Mouse (Mus musculus): Measurements from ENCODE around the gene Trak1. TPM values are rescaled to one million over a fixed set of nuclear protein-coding genes. Genes with fewer than 3 reads are reported as not detected.

Trak1 gene
- polyA plus RNA-seq, 1 experiment from 2014 or later = 37.3 TPM

DNA sequence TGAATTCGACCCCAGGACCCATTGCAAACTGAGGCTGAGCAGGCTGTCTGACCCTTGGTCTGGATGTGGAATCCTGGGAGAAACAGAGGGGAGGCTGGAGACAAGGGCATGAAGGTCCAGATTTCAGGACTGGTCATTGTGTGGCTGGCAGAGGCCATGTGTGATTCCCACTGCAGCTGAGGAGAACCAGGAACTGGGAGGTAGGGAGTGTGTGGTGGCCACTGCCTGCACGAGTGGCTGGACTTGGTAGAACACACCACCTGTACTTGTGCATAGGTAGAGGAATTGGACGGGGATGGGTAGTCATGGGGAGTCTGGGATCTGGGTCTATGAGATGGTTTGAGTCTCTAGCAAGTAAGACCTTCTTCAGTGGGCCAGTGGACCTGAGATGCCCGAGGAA is 76.2 kb downstream of the Trak1 start:
- ATAC-seq (ENCODE audit: insufficient number of reproducible peaks, low FRiP score) = no peak
- Histone ChIP-seq H3K9me3 (replicated peaks) (no peaks in the 10 kb centered on the region), H3K27me3 (replicated peaks) (no peaks in the 10 kb centered on the region), H3K36me3 (peaks cover 7% of the 10 kb centered on the region; the same call in 1 of the 2 replicates), H3K4me3 (no peak overlapping the region), H3K4me1 (replicated peaks) (peaks cover 44% of the 10 kb centered on the region), H3K4me2 (no peak overlapping the region), H3K9ac (no peak overlapping the region), H3K27ac (ENCODE audit: poor library complexity, severe bottlenecking) (no peak overlapping the region)
- WGBS = 67% methylated on average over 4 of the region's 4 CpGs

DNA sequence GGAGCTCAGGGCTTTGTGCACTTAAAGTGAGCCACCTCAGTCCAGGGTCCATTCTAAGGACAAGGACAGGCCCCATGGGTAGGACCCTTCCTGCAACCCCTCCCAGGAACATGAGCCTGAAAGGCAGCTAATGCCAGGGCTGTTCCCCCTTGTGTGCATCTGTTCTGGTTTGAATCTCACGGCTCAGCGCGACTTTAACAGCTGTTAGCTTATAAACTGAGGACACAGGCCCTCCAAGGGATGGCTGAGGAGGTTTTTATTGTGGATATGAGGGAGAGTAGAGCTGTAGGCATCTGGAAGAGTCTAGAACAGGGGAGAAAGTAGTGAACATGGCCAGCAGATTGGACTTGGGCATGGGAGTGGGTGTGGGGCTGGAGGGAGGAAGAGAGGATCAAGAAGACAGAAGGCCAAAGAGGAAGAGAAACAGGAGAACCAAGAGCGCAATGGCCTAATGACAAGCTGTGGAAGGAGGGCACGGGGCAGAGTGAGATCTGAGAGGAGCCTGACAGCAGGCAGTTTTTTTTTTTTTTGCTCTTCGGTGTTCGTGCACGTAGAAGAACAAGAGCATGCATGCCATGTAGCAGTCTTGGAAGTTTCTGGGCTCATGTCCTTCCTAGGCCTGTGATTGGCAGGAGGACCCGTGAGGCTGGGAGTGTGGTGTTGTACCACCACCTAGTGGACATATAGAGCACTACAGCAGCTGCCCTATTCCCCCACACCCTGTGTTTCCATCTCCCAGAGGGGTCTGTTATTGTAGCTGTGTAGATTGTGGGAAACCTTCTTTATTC is 77.0 kb downstream of the Trak1 start:
- Histone ChIP-seq H3K4me1 (replicated peaks) (peaks cover 44% of the 10 kb centered on the region), H3K36me3 (peaks cover 7% of the 10 kb centered on the region; the same call in 1 of the 2 replicates), H3K4me3 (no peak overlapping the region), H3K27me3 (replicated peaks) (no peaks in the 10 kb centered on the region), H3K9ac (peak overlapping the region; percentile 3; the same call in 1 of the 2 replicates), H3K27ac (ENCODE audit: poor library complexity, severe bottlenecking) (no peak overlapping the region), H3K9me3 (replicated peaks) (no peaks in the 10 kb centered on the region), H3K4me2 (no peak overlapping the region)
- no peak for ATAC-seq (ENCODE audit: insufficient number of reproducible peaks, low FRiP score)
- 33% methylated on average over 9 of the region's 9 CpGs for WGBS

DNA sequence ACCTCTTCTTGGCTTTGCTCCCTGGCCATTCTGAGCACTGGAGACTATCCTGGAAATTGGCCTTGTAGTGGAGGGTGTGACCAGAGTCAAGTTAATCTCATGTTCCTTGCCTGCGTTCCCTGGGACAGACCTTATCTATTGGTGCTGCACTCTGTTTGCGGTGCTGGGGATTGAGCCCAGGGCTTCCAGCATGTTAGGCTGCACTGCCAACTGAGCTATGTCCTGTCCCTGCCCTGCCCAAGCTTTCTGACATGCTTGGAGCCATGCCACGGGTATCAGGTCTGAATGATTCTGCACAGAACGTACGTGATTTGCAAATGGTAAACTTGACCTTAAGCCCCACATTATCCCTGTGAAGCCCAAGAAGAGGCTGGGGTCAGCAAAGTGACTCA is 77.6 kb downstream of the Trak1 start:
- Histone ChIP-seq H3K4me2 (no peak overlapping the region), H3K4me3 (no peak overlapping the region), H3K4me1 (replicated peaks) (peaks cover 38% of the 10 kb centered on the region), H3K9me3 (replicated peaks) (no peaks in the 10 kb centered on the region), H3K9ac (no peak overlapping the region), H3K27ac (ENCODE audit: poor library complexity, severe bottlenecking) (no peak overlapping the region), H3K36me3 (peaks cover 7% of the 10 kb centered on the region; the same call in 1 of the 2 replicates), H3K27me3 (replicated peaks) (no peaks in the 10 kb centered on the region)
- ATAC-seq (ENCODE audit: insufficient number of reproducible peaks, low FRiP score) = no peak
- 84% methylated on average over 5 of the region's 5 CpGs for WGBS

DNA sequence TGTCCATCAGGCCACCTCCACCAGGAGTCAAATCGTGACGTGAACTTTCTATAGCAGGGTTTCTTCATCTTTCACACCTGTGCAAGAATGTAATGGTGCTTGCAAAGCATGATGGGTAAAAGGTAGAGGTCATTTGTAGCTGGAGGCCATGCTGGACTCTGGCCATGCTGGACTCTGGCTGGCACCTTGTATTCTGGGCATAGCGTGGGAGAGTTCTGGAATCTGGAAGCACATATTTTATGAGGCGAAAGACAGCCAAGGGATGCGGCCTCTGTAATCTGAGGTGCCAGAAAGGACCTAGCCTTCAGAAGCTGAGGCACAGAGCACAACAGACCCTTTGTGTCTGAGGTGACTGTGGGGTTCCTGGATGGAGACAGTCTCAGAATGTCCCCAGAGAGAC is 78.8 kb downstream of the Trak1 start:
- 82% methylated on average over 5 of the region's 5 CpGs for WGBS
- H3K9ac ChIP-seq = no peak overlapping the region
- peaks cover 31% of the 10 kb centered on the region for H3K4me1 ChIP-seq (replicated peaks)
- no peaks in the 10 kb centered on the region for H3K27me3 ChIP-seq (replicated peaks)
- no peak overlapping the region for H3K27ac ChIP-seq (ENCODE audit: poor library complexity, severe bottlenecking)
- peaks cover 7% of the 10 kb centered on the region; the same call in 1 of the 2 replicates for H3K36me3 ChIP-seq
- H3K9me3 ChIP-seq (replicated peaks) = no peaks in the 10 kb centered on the region
- H3K4me2 ChIP-seq = no peak overlapping the region
- H3K4me3 ChIP-seq = no peak overlapping the region
- no peak for ATAC-seq (ENCODE audit: insufficient number of reproducible peaks, low FRiP score)

DNA sequence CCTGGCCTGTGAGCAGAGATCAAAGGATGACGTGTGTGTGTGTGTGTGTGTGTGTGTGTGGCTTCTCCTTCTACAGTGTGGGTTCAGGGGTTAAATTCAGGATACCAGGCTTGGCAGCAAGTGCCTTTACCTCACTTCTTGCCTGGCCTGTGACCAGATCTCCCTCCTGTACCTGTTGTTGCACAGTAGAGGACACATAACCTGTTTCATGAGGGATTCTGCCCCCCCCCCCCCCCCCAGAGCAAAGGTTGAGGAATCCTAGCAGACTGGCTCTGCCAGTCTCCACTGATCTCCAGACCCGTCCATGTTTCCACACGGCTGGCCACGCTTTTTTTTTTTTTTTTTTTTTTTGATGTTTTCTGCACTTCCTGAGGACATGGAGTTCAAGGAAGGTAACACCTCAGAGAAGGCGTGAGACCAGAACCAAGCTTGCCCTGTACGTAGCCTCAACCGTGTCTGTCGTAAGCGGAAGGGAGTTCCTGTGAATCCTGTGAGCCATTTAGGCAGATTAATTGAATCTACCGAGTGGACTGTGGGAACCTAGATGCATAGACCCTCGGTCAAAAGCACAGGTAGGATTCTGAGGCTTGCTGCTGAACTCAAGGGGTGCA is 83.1 kb downstream of the Trak1 start:
- Histone ChIP-seq H3K4me2 (no peak overlapping the region), H3K9ac (no peak overlapping the region), H3K27me3 (replicated peaks) (no peaks in the 10 kb centered on the region), H3K4me3 (no peak overlapping the region), H3K9me3 (replicated peaks) (no peaks in the 10 kb centered on the region), H3K36me3 (peaks cover 7% of the 10 kb centered on the region; the same call in 1 of the 2 replicates), H3K4me1 (replicated peaks) (peaks cover 44% of the 10 kb centered on the region), H3K27ac (ENCODE audit: poor library complexity, severe bottlenecking) (no peak overlapping the region)
- ATAC-seq (ENCODE audit: insufficient number of reproducible peaks, low FRiP score) = no peak
- 83% methylated on average over 8 of the region's 11 CpGs for WGBS

DNA sequence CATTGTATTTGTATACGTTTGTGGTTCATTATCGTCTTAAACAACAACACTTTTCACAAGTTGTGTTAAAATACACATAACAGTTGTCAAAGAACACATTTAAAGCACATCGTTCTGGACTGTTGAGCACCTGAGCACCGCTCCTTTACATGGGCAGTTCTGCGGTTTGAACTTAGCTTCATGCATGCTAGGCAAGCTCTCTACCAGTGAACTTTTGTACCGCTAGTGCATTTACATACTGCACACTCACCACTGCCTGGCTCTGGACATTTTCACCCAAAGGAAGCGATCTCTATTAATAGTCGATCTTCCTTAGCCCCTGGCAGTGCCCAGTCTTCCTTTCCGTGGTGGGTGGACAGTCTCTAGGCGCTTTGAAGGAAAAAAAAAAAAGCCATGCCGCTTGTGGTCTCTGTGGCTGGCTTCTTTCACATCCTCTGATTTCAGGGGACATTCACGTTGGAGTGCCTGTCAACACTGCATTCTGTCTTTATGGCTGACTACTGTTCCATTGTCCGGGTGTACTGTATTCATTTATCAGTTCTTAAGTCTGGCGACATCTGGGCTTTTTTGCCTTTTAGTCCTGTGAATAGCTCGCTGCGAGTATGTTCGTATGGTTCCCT is 84.5 kb downstream of the Trak1 start:
- peaks cover 48% of the 10 kb centered on the region for H3K4me1 ChIP-seq (replicated peaks)
- peak overlapping the region; percentile 49 for H3K27ac ChIP-seq (ENCODE audit: poor library complexity, severe bottlenecking)
- H3K4me2 ChIP-seq = peak overlapping the region; percentile 40
- no peak for ATAC-seq (ENCODE audit: insufficient number of reproducible peaks, low FRiP score)
- H3K36me3 ChIP-seq = peaks cover 5% of the 10 kb centered on the region; the same call in 1 of the 2 replicates
- H3K9ac ChIP-seq = 0 out of 2 replicates have a peak overlapping the region, but pooled peaks have one; percentile 25
- H3K27me3 ChIP-seq (replicated peaks) = no peaks in the 10 kb centered on the region
- WGBS = 45% methylated on average over 17 of the region's 17 CpGs
- no peaks in the 10 kb centered on the region for H3K9me3 ChIP-seq (replicated peaks)
- H3K4me3 ChIP-seq = no peak overlapping the region

DNA sequence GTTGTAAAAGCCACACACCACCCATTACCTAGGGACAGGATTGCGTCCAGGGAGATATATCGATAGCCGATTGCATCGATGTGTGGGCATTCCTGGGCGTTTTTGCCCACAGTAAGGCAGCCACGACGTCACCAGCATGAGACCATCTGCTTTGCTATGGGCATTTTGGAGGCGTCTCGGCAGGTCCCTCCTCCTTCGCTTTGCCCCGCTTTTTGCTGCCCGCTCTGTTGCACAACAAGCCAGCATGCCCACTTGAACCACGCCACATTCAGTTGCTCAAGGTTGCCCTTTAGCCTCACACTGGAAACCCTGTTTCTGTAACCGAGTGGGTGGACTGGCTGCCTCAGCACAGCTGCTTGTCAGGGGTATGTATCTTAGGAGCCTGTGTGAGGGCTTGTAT is 85.3 kb downstream of the Trak1 start:
- Histone ChIP-seq H3K9me3 (replicated peaks) (no peaks in the 10 kb centered on the region), H3K9ac (no peak overlapping the region), H3K4me2 (peak overlapping the region; percentile 40), H3K27me3 (replicated peaks) (no peaks in the 10 kb centered on the region), H3K27ac (ENCODE audit: poor library complexity, severe bottlenecking) (peak overlapping the region; percentile 49), H3K36me3 (peaks cover 5% of the 10 kb centered on the region; the same call in 1 of the 2 replicates), H3K4me3 (no peak overlapping the region), H3K4me1 (replicated peaks) (peaks cover 49% of the 10 kb centered on the region)
- no peak for ATAC-seq (ENCODE audit: insufficient number of reproducible peaks, low FRiP score)
- WGBS = 88% methylated on average over 14 of the region's 14 CpGs

DNA sequence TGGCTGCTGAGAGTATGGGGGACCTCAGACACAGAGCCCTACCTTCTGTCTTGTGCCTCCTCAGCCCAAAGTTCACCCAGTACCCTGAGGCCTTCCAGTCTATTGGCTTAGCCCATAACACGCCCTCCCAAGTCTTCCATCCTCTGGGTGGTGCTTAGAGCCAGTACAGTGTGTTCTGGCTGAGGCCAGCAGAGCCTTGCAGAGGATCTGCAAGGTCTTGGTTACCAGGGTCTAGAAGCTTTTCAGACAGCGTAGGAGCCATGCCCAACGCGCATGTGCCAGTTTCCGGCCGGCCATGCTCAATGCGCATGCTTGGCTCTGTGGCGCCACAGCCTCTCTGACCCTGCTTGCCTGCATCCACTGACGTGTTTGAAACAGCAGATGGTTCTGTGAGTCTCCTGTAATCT is 85.9 kb downstream of the Trak1 start:
- ATAC-seq (ENCODE audit: insufficient number of reproducible peaks, low FRiP score) = no peak

DNA sequence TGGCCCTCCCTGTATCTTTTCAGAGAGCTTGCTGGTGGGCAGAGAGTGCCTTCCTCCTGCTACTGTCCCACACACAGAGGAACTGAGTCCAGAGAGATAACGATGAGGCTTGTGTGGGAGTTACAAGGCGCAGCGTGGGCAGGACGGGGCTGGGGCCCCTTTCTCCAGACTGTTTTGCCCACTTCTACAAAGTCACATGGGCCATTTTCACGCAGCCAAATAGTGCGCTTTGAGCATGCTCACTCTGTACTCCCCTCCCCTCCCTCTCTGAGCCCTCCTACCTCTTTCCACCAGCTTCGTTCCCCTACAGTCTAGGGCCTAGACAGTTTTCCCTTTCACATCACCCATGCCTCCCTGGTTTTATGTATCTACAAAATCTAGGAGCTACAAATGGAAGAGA is 87.3 kb downstream of the Trak1 start:
- H3K4me2 ChIP-seq = no peak overlapping the region
- peaks cover 62% of the 10 kb centered on the region for H3K4me1 ChIP-seq (replicated peaks)
- no peak overlapping the region for H3K9ac ChIP-seq
- H3K4me3 ChIP-seq = no peak overlapping the region
- H3K27me3 ChIP-seq (replicated peaks) = no peaks in the 10 kb centered on the region
- WGBS = 70% methylated on average over 7 of the region's 7 CpGs
- peaks cover 3% of the 10 kb centered on the region; the same call in 1 of the 2 replicates for H3K36me3 ChIP-seq
- no peak overlapping the region for H3K27ac ChIP-seq (ENCODE audit: poor library complexity, severe bottlenecking)
- no peak for ATAC-seq (ENCODE audit: insufficient number of reproducible peaks, low FRiP score)
- H3K9me3 ChIP-seq (replicated peaks) = no peaks in the 10 kb centered on the region

More for the DNA sequence above, 85.9 kb downstream of the Trak1 start:
- Histone ChIP-seq H3K4me2 (no peak overlapping the region), H3K4me1 (replicated peaks) (peaks cover 55% of the 10 kb centered on the region), H3K27me3 (replicated peaks) (no peaks in the 10 kb centered on the region), H3K27ac (ENCODE audit: poor library complexity, severe bottlenecking) (no peak overlapping the region), H3K4me3 (no peak overlapping the region), H3K9ac (no peak overlapping the region), H3K36me3 (0 out of 2 replicates have a peak, but pooled peaks cover under 1% of the 10 kb centered on the region), H3K9me3 (replicated peaks) (no peaks in the 10 kb centered on the region)
- 87% methylated on average over 9 of the region's 9 CpGs for WGBS

DNA sequence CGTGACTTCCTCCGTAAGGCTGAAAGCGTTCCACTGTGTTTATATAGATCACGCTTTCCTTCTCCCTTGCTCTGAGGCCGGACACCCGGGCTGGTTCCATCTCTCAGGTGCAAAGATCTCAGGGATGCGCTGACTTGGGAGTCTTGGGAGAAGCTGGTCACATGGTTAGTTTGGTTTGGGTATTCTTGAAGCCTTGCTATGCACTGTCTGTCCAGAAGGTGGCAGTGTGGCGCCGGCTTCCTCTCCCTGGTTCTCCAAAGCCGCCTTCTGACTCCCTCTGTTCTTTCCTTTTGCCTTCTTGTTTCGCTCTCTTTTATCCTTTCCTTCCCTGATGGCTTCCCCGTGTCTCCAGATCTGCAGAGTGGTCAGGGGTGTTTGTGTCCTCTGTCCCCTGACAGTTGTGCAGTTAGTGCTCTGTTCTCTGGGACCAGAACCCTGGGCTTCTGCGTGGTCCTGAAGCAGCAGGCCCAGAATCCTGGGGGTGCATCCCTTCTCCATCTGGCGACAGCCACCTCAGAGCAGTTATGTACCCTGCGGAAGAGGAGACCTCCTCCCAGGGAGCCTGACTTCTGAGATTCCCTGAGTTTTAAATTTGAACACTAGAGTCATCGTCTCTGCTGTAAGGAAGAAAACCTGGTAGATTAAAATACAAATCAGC is 87.9 kb downstream of the Trak1 start:
- Histone ChIP-seq H3K9ac (0 out of 2 replicates have a peak overlapping the region, but pooled peaks have one; percentile 41), H3K27me3 (replicated peaks) (no peaks in the 10 kb centered on the region), H3K27ac (ENCODE audit: poor library complexity, severe bottlenecking) (no peak overlapping the region), H3K9me3 (replicated peaks) (no peaks in the 10 kb centered on the region), H3K4me3 (no peak overlapping the region), H3K36me3 (peaks cover 7% of the 10 kb centered on the region; the same call in 1 of the 2 replicates), H3K4me1 (replicated peaks) (peaks cover 62% of the 10 kb centered on the region), H3K4me2 (no peak overlapping the region; the same call in 1 of the 2 replicates)
- ATAC-seq (ENCODE audit: insufficient number of reproducible peaks, low FRiP score) = no peak
- WGBS = 30% methylated on average over 16 of the region's 16 CpGs

Measured in heart, embryonic 12.5 days (tissue).